Mouse (Mus musculus) mouse embryonic stem cell (cell line): Measurements from ENCODE around the gene Foxp1.

Source experiments
- in situ Hi-C, 2 experiments: fragments of 300-500 bp; cut with MboI; formaldehyde crosslinking; loops; 1 replicate in 1 of 2; 3 replicates in 1 of 2; pipeline ENCODE4 v1.14.3; 2019 to 2020; ENCODE audit warnings: low sequenced_read_pairs in 2 of 2, low pct_unique_long_range_greater_than_20kb in 1 of 2, mixed read lengths in 1 of 2; ENCODE audit not compliant: unreplicated experiment in 1 of 2

Gene Foxp1

DNA sequence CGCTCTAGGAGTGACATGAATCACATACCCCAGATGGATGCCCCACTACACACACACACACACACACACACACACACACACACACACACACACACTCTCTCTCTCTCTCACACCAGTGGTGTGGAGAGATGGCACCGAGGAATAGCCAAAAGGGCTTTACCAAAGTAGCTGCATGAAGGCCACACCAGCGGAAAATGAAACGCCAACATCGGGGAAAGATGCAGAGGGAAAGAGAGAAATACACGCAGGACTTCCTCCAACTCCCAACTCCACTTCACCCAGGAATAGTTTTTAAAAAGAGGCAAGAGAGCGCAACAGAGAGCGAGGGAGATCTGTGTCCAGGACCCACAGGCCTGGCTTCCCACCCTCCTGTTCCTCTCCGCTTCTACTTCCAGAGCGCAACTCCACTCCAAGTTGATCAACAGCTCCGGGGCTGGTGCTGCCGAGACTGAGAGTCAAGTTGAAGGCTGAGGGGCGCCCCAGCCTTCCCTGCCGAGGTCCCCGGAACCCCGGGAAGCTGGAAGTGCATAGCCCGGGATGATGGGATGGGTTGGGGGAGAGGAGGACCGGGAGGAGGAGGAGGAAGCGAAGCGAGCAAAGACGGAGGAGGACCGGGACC lies 494.9 kb downstream of the Foxp1 start:
- in situ Hi-C loops, result no loop called here

DNA sequence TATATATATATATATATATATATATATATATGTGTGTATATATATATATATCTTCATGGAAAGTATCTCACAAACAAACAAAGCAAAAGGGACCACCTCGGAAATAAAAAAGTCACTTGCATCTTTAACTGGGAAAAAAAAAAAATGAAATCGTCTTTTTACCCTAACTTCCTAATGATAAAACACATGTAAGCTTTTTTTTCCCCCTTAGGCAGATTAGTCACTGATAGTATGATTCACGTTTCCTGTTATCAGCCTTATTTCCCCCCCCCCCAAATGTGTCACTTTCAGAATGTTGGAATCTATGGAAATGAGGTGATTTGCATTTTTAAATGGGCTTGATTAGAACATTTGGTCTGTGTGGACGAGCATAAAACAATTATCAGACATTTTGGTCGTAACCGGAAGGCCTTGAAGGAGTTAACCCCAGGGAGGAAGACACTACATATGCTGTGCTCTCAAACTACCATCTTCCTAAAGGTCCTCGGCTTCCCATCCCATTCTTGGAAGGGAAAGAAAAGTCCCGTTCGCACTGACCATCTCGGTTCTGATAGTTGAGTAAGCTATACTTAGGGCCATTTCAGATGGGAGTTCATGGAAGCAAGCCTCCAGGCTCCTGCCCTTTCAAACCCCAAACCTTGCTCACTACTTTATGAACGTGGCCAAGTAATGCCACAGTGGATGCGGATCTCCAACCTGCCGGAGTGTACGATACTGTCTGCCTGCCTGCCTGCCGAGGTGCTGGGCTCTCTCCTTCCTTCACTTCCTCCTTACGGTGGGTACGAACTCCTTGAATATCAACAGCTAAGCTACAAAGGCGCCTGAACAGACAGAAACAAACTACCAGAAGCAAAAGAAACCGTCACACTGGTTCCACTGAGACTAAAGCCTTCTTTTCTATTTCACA lies 495.6 kb downstream of the Foxp1 start:
- in situ Hi-C loops, result no loop called here

DNA sequence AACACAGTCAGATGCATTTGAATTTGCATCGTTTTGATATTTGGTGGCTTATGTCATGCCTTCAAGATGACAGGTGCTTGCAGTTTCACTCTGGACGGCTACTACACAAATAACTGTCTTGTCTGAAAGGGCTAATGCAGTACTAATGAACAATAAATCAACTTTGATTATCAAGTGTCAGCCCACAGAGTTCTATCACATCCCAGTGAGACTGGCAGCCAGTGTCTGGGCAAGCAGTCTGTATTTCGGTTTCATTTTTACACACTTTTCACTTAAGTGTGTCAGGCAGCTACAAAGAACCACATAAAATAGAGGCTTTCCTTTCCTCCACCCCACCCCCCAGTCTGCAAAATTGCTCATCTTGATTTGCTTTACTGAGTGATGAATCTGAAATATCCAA lies 496.5 kb downstream of the Foxp1 start:
- in situ Hi-C loops, result no loop called here

DNA sequence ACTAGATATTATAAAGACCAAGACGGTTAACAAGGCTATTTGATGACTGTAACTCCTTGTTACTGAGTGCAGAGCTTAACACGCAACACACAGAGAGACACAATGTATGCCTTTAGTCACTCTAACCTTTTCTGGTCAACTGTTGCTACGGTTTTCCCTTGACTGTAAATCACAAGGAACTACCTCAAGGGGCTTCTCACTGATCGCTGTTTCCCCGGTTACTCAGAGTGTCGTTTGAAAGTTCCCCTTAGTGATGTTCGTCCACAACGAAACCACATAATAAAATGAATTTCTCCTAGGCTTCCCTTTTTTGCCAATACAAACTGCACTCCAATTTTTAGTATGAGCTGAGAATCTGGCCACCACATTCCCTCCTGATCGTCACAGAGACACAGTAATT lies 497.9 kb downstream of the Foxp1 start:
- in situ Hi-C loops, result no loop called here

DNA sequence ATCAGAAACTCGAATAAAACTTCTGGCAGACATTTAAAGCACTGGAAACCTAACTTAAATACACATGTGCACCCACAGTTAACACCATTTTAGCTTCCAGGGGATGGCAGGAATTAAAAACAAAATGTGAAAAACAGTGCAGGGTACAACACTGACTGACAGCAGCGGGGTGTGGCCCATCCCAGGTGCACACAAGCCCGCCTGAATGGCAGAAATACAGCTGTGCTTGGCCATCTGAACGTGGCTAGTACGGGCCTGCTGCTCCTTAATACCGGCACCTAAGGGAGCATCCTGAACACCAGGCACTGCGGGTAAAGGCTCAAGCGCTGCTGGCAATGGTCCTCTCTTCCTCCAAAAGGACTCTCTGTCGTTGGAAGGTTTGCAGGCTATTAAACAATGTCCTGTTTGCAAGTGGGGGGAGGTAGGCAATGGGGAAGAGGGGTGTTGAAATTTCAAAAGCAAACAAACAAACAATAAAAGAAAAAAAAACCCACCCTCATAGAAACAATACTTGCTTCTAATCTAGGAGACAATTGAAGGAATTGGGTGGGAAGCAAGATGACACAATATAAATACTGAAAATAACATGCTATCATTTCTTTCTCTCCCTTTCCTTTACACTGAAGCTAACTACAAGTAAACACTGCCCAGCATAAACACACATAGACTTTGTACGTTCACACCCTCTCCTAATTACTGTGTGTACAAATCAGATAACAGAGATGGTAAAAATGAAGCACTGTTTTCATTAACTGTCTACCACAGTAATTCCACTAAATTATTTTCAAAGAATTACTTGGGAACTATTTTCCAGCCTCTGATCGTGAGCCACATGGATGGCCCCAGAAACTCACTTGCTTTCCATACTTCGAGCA lies 501.7 kb downstream of the Foxp1 start:
- in situ Hi-C loops, result no loop called here

DNA sequence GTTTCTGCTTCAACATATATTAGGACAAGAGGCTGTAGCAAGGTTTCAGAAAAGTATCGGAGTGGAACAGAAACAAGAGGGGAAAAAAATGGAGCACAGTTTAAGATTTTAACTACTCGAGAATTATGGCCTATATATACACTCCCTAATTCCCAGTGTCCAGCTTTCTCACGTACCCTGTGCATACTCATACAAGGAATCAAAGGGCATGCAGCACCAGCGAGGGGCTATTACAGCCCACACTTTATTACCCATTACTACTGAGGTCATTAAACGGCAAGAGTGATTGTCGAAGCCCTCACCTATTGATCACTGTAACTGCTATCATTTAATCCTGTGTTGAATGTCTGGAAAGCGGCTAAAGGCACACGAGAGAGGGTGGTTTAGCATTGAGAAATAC lies 502.8 kb downstream of the Foxp1 start:
- in situ Hi-C loops, result no loop called here

DNA sequence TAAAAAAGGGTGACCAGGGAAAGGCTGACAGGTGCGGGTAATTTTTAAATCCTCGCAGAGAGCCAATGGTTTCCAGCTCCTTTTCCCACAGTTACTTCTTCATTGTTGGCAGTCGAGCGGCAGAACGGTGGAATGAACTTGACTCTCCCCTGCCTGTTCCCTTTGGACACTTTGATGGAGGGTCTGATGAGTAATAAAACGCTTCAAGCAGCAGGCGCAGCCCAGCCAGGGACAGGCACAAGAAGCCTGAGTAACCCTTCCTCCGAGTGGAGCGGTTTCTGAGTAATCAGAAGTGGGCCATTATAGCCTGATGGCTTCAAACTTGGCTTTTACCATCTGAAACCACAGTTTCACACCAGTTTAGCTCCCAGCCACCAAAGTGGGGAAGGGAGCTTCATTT lies 503.3 kb downstream of the Foxp1 start:
- in situ Hi-C loops, result no loop called here

DNA sequence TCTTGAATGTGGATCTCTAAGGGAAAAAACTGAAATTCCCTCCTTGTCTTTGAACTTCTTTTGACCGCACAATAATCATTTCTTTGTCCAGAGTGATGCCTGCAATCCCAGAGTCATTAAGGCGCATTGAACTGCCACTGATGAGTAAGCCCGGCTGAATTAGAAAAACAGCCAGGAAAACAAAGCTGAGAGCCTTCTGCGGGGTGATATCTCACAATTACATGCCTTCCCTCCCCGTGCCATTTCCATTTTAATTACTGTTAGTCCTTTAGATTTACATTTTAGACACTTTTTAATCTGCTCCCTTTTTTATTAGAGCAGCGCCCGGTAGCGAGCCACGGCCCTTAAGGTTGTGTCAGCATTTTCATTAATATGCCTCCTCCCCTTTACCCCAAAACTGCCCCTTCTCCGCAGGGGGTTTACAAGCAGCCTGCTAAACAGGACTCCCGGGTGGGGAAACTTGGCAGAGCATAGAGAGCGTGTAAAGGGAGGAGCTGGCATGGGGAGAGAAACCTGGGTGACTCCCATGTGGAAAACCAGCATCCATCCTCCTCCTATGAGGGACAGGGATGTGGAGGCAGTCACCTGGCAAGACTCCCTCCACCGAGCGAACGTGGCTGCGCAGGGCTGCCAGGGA lies 508.5 kb downstream of the Foxp1 start:
- in situ Hi-C loops, result no loop called here

DNA sequence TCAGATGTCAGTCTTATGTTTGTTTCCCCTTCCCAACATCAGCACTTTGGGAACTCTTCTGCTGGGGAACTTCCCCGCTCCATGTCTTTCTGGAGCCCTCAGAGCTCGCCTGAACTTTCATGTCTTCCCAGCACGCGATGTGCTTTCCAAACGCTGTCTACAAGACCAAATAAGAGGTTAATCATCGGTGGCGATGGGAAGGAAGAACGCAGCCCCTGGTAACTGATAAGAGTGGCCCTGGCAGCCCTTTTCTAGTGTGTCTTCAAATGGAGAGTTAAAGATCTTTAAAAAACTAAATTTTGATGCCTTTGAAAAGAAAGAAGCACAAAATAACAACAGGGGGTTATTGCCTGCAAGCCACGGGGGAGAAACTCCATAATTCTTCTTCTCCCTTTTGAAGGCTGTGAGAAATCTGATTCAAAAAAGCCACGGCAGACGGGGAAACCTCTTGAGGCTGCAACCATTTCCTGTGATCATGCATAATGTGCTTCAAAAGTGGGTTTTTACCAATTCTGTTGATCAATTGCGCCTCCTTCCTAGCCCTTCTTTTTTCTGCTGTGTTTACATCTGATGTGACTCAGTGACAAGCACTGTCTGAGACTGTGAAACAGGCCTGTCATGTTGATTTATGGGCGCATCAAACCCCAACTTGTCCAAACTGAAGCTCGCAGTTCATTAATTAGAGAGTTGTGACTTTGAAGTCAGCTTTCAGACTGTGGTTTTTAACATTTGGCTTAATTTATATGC lies 509.2 kb downstream of the Foxp1 start:
- in situ Hi-C loops, result no loop called here

DNA sequence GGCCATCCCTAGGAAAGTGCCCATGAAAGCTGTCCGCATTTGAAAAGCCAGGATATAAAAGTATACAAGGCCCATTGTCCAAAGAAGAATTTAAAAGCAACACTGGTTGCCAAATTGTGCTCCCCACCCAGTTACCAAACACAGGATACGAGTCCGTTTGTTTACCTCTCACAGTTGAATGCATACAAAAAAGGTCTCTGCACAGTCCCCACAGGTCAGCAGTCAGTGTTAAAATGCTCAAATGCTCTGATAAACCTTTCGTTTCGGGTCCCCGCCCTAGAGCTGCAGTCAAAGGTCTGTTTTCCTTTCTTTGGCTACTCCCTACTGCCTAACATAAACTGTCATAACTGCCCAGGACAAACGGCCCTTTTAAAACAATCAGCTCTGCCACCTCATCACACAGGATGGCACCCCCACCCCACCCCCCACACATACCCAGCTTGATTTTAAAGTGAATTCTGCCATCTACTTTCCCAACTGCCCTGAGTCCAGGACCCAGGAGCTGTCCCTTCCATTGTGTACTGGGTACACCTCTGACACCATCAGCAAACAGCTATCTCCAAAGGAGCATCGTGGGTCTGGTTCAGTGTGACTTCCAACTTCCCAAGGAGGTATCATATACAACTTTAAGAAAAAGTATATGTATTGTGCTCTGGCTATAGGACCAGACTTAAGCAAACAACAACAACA lies 510.5 kb downstream of the Foxp1 start:
- in situ Hi-C loops, result no loop called here

DNA sequence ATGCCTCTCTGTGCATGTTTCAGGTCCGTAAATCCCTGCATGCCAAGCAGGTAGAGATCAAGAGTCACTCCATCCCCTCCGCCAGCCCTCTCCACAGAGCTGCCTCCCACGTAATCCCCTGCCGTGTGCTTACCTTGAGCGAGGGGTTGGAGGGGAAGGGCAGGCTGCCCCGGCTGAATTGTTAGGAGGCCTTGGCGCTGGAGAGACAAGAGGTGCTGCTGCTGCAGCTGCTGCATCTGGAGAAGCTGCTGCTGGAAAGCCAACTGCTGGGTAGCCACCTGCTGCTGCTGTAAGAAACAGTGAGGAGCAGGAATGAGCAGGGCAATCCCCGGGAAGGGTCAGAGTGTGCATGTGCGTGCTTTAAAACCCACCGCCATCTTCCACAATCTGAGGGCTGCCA lies 512.8 kb downstream of the Foxp1 start:
- in situ Hi-C loops, result no loop called here

DNA sequence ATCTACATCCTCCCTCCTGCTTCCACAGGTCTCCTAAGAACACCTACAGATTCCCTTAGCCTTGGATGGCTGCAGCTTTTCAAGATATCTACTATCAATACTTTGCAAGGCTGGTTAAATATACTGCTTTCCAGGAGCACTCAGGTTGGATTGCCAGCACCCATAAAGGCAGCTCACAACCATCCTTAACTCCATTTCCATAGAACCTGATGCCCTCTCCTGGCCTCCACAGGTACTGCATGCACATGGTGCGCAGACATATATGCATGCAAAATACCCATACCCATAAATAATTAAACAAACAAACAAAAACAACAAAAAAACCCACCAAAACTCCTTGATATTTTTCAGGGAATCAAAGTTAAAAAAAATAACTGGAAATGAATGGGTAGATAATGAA lies 514.0 kb downstream of the Foxp1 start:
- in situ Hi-C loops, result no loop called here

DNA sequence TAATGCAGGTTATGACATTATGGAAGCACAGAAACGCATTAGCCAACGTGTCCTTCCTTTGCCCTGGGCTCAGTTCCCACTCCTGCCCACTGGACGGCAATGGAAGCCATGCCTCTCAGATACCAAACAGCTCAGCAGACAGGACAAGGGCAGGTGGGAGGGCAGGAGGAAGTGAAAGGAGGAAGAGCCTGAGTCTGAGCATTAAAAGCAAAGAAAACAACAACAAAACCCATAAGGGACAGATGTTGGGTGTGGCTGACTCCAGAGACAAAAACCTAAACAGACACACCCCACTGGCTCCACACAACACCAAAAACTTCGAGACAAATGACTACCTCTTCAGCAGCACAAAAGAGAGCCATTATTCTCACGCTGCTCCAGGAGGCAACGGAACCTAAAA lies 515.0 kb downstream of the Foxp1 start:
- in situ Hi-C loops, result no loop called here

DNA sequence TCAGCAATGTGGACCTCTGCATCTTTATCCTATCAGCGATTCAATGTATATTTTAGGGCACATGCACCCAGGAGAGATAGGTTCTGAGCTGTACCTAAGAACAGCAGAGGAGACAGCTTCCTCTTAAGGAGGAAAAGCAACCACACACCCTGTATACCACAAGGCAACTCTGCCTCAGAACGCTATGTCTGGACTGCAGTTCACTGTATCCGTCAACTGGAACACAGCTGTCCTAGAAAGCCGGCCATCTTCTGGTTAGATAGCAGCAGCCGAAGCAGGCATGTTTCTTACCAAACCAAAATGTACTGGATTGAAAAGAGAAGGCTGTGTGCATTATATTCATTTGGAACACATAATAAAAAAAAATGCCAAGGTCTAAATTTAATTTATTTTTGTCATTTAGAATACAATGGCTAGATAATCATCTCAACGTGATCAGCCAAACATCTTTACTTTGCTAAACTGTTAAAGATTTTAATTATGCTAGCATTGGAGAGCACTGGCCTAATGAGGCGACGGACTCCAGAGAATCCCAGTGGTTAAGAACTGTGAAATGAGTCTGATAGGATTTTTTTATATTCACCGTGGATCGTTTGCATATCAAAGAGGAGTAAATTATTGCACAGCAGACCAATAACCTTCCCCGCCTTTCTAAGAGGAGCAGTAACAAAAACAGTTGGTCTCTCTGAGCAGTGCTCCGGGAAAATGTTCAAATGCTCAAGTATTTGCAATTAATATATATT lies 518.1 kb downstream of the Foxp1 start:
- in situ Hi-C loops, result no loop called here

DNA sequence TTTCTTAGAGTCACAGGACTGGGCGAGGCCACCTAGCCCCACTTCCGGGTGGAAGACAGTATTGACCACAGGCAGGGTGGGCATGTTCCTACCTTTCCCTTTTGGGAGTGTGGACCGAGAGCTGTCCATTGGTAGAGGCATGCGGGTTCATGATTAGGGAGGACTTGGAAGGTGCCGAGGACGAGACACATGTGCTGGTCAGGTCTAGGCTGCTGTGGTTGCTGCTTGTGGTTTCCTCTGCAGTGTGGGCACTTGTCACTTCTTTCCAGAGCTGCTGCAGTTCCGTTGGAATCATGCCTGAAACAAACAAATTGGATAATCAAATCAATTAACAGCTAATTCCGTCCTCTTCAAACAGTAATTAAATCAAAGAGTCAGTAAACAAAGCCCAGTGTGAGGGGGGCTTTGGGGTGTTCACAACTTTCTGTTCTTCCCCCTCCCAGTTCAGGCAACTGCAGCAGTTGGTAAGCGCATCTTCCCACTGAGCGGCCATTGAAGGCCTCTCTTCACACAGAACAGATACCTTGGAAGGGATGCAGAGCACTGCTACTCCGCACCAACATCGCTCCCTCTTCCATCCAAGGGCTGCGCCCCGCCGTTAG lies 519.3 kb downstream of the Foxp1 start:
- in situ Hi-C loops, result no loop called here

DNA sequence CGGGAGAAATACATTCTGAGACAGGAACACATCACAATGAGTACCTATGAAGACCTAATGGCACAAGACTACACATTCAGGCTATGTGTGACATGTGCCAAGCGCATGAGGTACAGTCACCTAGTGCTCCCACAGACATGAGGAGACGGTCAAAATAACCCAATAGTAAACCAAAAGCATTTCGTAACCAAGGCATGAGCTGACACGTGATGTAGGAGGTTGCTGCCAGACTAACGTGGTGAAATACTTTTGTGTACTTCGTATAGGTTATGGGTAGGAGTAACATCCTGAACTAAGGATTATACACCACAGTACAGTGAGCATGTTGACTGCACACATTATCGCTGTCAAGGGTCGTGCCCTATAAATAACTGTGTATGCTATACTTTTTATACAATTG lies 520.9 kb downstream of the Foxp1 start:
- in situ Hi-C loops, result no loop called here
